Mouse (Mus musculus) megakaryocyte, embryonic 14.5 days (primary cell): ENCODE measurements around the gene Cst9. TPM values are rescaled to one million over a fixed set of nuclear protein-coding genes. Genes with fewer than 3 reads are reported as not detected.
A peak's percentile ranks its signal among the peaks of the same experiment; 100 is the strongest.

Source experiments
- H3K27me3 ChIP-seq: replicated peaks from 2 replicates; pipeline ENCODE3; 2012; ENCODE audit warnings: inconsistent platforms
- H3K36me3 ChIP-seq: replicated peaks from 2 replicates; pipeline ENCODE3; 2012; ENCODE audit warnings: low read length, inconsistent platforms, mixed read lengths
- H3K4me1 ChIP-seq: 2 replicates; pipeline ENCODE4 v1.6.1; 2012; ENCODE audit warnings: inconsistent platforms
- H3K4me3 ChIP-seq: replicated peaks from 2 replicates; pipeline ENCODE3; 2012; ENCODE audit warnings: moderate library complexity, mild to moderate bottlenecking, inconsistent platforms
- H3K9me3 ChIP-seq: 2 replicates; pipeline ENCODE4 v1.6.1; 2012; ENCODE audit warnings: inconsistent platforms
- FLI1 ChIP-seq: IDR thresholded peaks from 2 replicates; pipeline ENCODE4 v1.6.1; 2012; ENCODE audit warnings: low read length, inconsistent platforms, mixed read lengths
- GATA1 ChIP-seq: IDR thresholded peaks from 3 replicates; pipeline ENCODE4 v1.6.1; 2012; ENCODE audit warnings: mixed read lengths, low read length, inconsistent platforms, borderline replicate concordance
- polyA plus RNA-seq: library from polyadenylated mRNA; stranded (reverse); fragments of >175 nt; gene quantifications from 2 replicates; pipeline ENCODE4 v1.2.3, GENCODE M21; 2012; ENCODE audit warnings: low replicate concordance; ENCODE audit not compliant: insufficient read depth

The Cst9 gene
- polyA plus RNA-seq, 1 experiment: not detected

DNA sequence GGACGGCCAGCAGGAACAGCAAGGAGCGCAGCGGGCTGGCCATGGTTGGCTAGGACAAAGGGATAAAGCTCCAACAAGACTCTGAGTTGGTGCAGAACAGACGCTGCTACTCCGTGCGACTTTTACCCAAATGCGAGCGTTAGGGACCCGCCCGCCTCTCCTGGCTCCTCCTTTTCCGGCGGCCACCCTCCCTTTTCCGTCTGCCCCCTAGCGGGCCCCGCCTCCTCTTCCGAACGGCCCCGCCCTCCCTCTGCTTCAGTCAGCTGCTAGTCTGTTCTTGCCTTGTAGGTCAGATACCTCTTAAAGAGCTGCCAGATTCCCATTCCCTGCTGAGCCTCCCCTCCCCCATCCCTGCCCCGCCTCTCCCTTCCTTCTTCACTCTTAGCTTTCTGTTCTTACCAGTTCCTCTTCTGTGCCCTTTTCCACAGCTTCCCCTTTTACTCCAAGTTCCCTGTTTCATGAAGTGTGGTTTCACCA is 40.4 kb downstream of the Cst9 start, which contains the start of gene Cst3:
Gene Cst3, minus strand, starts transcription at position 358 of the 477 bp plus-strand sequence.
- TF ChIP-seq GATA1 (no peak), FLI1 (no peak)
- Histone ChIP-seq H3K4me3 (peak within 1 kb of the TSS; percentile 100), H3K9me3 (no peaks in the 10 kb centered on the region), H3K4me1 (peaks cover 63% of the 10 kb centered on the region), H3K27me3 (no peaks in the 10 kb centered on the region), H3K36me3 (peaks cover 34% of the 10 kb centered on the region)

DNA sequence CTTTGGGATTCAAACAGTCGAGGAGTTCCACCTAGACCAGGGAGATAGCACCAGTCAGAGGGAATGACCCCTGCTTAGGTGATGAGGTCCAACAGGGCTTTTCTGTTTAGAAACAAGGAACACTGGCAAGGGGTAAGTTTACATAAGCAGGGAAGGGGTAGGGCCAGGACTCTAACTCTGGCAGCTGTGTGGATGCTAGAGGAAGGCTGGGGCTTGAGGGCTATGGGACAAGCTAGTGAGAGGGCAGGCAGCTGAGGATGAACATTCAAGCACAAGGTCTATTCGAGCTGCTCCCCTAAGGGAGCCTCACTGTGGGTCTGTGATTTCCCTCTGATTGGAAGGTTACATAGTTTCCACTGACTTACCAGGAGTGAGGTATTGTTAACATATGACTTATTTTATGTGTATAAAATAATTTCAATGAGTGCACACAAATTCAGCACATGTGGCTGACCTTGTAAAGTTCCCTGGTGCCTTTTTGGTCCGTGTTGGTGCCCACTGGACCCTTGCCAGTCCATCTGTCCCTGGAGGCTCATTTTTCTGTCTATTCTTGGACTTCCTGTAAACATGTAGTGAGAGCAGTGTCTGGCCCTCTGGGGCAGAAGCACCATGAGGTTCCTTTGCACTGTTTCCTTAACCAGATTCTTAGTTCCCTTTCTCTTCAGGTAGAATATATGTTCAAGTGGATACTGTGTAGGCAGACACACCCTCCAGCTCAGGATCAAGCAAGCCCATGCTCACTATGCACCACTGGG is 42.2 kb downstream of the Cst9 start:
- TF ChIP-seq FLI1 (no peak), GATA1 (no peak)
- Histone ChIP-seq H3K27me3 (no peaks in the 10 kb centered on the region), H3K4me1 (peaks cover 63% of the 10 kb centered on the region), H3K4me3 (peak overlapping the region; percentile 65), H3K9me3 (no peaks in the 10 kb centered on the region), H3K36me3 (peaks cover 17% of the 10 kb centered on the region)

DNA sequence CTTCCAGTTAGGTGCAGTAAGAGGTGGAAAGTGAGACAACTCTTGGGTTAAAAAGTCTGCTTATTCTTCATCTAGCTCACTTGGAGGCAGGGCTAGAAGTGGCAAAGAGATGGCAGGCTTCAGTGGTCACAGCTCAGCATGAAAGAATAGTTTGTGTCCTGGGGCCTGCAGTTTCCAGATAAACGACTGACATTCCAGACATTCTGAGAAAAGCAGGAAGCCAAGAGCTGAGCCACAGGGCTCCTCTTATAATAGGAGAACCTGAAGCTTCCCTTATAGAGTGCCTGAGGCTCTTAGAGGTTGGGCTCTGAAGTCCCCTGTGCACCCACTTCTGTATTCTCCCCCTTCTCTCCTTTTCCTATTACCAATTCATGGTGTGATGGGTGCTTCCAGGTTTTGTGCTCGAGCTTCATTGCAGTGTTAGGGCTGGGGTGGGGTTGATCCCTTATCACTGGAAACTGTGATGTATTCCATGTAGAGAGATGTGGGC is 43.7 kb downstream of the Cst9 start:
- H3K4me3 ChIP-seq: no peak overlapping the region
- H3K36me3 ChIP-seq: peaks cover 4% of the 10 kb centered on the region
- H3K9me3 ChIP-seq: no peaks in the 10 kb centered on the region
- no peak for TF ChIP-seq FLI1
- TF ChIP-seq GATA1: no peak
- H3K27me3 ChIP-seq: no peaks in the 10 kb centered on the region
- peaks cover 52% of the 10 kb centered on the region for H3K4me1 ChIP-seq

DNA sequence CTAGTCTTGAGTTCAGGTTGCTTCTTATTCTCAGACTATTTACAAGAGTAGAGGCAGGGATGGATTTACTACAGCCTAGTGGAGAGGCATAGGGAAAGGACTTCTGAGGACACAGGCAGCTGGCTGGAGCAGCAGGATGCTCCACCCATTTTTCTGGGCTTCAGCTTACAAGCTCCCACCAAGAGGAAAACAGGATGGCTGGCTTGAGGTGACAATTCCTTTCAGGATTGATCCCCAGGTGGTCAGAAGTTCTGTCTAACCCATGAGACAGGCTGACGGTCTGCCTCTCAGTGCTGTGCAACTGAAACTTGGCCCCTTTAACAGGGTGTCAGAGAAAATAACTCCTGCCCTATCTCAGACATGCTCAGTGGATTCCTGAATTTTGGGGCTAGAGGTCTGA is 44.3 kb downstream of the Cst9 start:
- TF ChIP-seq GATA1: no peak
- no peak for TF ChIP-seq FLI1
- H3K36me3 ChIP-seq: no peaks in the 10 kb centered on the region
- H3K4me3 ChIP-seq: no peak overlapping the region
- no peaks in the 10 kb centered on the region for H3K27me3 ChIP-seq
- no peaks in the 10 kb centered on the region for H3K9me3 ChIP-seq
- H3K4me1 ChIP-seq: peaks cover 47% of the 10 kb centered on the region

DNA sequence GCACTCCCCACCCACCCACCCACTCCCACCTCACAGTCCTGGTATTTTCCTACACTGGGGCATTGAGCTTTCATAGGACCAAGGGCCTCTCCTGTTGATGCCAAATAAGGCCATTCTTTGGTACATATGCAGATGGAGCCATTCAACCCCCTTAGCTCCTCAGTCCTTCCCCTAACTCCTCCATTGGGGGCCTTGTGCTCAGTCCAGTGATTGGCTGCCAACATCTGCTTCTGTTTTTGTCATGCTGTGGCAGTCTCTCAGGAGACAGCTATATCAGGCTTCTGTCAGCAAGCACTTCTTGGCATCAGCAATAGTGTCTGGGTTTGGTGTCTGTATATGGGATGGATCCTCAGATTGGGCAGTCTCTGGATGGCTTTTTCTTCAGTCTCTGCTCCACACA is 49.8 kb downstream of the Cst9 start:
- Histone ChIP-seq H3K9me3 (no peaks in the 10 kb centered on the region), H3K4me3 (no peak overlapping the region), H3K36me3 (no peaks in the 10 kb centered on the region), H3K27me3 (no peaks in the 10 kb centered on the region), H3K4me1 (peaks cover 4% of the 10 kb centered on the region; the same call in 1 of the 2 replicates)
- TF ChIP-seq FLI1 (no peak), GATA1 (no peak)

Other genes with a start within 250 kb of the Cst9 start
- 2.6 and 25.6 TPM in 2 replicates for gene Nxt1, start 162.5 kb upstream of the Cst9 start, polyA plus RNA-seq
- gene Gzf1, start 154.1 kb upstream of the Cst9 start, polyA plus RNA-seq: 5.2 and 17.8 TPM in 2 replicates
- not detected in 2 replicates for gene Napb, start 102.7 kb upstream of the Cst9 start, polyA plus RNA-seq
- gene Cstl1, start 84.8 kb upstream of the Cst9 start, polyA plus RNA-seq: not detected in 2 replicates
- gene Cst11, start 63.6 kb upstream of the Cst9 start, polyA plus RNA-seq: not detected in 2 replicates
- gene 8030411F24Rik, start 53.1 kb upstream of the Cst9 start, polyA plus RNA-seq: not detected in 2 replicates
- gene Cst12, start 45.8 kb upstream of the Cst9 start, polyA plus RNA-seq: not detected in 2 replicates
- gene Cst8, start 36.4 kb upstream of the Cst9 start, polyA plus RNA-seq: not detected in 2 replicates
- not detected in 2 replicates for gene Cst13, start 15.1 kb upstream of the Cst9 start, polyA plus RNA-seq
- gene 9230104L09Rik, start 29.9 kb downstream of the Cst9 start, polyA plus RNA-seq: not detected in 2 replicates
- gene Cst3, start 40.5 kb downstream of the Cst9 start, polyA plus RNA-seq: 199 and 636 TPM in 2 replicates
- gene Gm1330, start 168.1 kb downstream of the Cst9 start, polyA plus RNA-seq: not detected in 2 replicates
- gene Gm10750, start 182.1 kb downstream of the Cst9 start, polyA plus RNA-seq: 1.5 TPM in 1 of 2 replicates, not detected in the other